Mouse (Mus musculus) frontal cortex, postnatal 36 days (tissue): ENCODE results near the gene Pus7.

Source experiments
- DNase-seq, 2 experiments: peaks; one replicate each; pipeline ENCODE4 v3.0.0; 2022; ENCODE audit warnings: low spot score in 2 of 2

Gene Pus7

DNA sequence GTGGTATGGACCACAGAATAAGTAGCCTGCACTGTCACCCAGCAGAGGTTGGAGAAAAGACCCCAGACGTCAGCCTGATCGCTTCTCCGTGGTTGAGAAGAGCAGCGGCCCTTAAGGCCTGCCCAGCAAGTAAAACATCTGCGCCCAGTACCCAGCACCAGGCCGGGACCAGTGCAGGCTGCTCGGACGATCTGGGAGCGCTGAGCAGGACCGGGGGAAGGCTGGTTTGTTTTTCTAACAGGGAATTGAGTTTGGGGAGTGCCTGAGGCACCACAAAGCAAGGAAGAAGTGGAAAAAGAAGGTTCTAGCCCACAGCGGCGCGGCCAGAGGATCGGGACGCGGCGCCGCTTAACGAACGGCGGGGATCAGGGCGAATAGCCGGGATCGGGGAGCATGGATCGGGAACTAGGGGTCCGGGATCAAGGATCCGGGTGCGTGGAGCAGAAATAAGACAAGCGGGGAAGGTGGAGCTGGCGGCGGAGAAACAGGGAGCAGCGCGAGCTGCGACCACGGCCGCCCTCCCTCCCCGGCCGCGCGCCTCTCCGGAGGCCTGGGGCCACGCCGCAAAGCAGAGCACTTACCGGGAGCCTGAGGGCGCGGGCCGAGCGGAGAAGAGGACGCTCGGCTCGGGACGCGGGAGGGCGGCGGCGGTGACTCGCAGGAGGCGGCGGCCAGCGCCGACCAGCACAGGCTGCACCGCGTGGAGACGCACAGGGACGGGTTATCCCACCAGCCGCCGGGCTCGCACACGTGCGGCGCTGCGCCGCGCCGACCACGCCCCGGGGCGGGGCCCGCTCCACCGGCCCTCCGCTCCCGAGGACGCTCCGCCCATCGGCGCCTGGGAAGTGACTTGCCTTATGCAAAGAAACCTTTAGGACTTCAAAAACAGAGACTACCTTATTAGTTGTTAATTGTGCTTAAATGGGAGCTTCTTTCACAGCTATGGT is at the start of gene Pus7:
TSS of gene Pus7 (minus strand) at position 781 of the 947 bp plus-strand sequence.
- peak; percentile 77 to 82 for DNase-seq

DNA sequence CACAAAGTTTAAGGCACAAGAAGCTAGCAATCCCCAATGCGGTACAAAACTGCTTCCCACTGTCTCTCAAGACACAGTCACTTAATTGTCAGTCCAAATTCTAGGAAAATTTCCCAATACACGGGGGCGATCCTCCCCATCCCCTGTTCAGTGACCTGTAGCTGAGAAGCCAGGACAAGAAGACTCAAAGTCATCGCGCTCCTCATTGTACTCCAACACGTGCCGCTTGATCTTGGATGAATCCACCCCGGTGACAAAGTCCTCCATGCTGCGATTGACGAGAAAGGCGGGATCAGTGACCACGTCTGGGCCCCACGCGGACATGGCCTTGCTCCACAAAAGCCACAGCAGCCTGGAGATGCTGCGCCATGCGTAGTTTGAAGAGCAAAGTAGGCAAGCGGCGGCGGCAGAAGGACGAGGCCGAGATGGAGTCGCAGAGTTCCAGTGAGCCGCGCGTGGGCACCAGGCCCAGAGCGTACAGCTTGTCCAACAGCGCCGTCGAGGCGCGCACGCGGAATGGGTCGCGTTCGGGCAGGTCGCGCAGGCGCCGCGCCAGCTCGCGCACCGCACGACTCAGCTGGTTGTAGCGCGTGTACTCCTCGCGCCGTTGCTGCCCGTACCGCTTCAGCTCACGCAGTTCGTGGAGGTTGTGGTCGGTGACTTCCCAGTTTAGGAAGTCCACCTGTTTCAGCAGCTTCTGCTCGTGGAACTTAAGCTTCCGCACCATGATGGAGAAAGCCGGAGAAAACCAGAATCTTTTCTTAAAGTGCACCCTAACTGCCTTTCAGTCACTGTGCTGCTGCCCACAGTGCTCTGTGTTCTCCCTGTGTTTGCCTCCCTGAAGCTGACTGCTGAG is 47.6 kb upstream of the Pus7 start:
- DNase-seq: peak in 1 of 2 experiments; percentile 33

DNA sequence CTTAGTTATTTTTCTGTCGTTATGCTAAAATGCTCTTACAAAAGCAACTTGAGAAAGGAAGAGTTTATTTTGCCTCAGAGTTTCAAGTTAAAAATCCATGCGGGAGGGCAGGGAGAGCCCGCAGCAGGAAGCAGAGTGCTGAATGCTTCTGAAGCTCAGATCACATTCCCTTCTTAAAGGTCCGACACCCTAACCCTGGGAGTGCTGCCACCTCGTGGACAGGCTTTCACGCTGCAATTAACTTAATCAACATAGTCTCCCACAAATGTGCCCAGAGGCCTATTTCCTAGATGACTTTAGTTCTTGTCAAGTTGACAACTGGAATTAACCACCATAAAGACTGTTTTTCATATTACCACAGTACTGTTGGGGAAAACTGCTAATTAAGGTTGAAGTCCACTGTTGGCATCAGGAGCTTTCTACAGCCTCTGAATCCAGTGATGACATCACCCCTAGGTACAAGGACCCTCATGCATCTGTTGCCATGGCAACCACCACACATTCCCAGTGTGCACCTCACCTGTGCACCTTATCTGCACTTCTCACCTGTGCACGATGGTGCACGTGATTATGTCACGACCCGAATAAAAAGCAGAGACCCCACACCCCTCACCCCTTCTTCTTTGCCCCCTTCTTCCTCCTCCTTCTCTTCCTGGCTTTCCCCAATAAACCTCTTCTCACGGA is 43.0 kb upstream of the Pus7 start:
- peak; percentile 37 to 38 for DNase-seq

DNA sequence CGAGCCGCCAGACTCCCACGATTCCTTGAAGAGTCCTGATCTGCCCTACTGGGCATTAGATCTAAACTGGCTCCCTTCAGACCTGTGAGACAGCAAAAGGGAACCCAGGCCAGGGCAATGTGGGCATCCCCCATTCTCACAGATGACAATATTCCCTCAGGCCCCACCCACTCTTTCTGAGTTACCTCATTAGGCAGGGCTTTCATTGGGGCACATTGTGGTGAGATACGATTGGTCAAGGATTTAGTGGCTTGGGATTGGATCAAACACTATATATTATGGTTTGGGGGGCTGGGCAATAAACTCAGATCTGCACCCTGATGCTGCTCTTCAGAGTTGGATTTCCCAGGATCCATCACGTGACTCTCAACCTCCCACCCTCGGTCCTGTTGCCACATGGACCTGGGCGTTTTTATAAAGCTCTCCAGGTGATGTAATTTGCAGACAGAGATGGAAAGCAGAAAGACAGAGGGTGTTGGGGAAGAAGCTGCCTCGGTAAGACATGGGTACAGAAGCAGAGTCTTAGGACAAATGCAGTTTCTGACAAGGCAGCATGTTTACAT is 40.7 kb upstream of the Pus7 start:
- DNase-seq: no peak

DNA sequence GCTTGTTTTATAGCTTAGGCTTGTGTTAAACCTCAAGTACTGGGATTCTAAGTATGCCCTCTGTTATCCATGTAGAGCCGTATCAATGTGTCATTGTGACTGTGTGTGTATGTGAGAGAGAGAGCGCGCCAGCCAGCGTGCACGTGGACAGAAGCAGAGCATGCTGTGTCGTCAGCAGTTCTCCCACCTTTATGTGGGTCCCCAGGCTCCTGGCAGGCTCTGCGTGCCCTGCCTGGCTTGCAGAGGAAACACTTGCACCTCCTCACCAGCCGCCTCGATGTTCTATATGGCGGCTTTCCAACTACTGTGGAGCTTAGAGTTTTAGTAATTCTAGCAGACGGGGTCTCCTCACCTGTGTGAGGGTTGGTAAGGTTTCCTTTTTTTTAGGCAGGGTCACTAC is 38.8 kb upstream of the Pus7 start:
- peak in 1 of 2 experiments; percentile 6 for DNase-seq

DNA sequence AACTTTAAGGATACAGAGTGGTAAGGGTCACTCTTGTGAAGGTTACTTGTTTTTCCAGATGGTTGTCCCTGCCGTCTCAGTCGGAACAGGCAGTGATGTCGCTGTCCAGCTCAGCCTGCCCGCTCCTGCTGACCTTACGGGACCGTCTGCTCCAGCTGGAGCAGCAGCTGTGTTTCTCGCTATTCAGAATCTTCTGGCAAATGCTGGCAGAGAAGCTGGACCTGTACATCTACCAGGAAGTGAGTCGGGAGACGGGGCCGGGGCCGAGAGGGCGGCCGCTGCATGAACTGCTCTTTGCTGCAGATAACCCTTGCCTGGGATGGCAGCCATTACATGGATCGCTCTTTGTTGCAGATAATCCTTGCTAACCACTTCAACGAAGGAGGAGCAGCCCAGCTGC is 33.2 kb upstream of the Pus7 start:
- DNase-seq: no peak

DNA sequence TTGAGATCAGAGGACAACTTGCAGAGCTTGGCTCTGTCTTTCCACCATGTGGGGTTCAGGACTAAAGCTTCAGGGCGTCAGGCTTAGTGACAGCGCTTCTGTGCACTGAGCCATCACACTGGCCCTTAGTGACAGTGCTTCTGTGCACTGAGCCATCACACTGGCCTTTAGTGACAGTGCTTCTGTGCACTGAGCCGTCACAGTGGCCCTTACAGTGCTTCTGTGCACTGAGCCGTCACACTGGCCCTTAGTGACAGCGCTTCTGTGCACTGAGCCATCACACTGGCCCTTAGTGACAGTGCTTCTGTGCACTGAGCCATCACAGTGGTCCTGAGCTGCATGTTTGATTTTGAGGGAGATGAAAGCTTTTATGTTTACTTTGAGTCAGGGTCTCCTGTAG is 31.3 kb upstream of the Pus7 start:
- no peak for DNase-seq

DNA sequence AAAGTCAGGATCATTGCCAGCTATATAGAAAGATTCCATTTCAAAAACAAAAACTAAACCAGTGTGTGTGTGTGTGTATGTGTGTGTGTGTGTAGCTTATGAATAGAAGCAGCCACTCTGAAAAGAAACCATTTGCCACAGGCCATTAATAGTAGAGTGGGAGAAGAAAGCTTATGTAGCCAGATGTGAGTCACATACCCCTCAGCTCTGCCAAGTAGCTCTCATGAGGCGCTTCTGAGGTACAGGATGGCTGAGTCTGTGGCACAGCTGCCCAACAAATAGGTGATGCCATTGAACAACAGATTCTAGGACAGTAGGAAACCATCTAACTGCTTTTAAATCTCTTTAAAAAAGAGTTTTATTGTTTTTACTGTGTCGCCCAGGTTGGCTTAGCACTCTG is 9.2 kb upstream of the Pus7 start:
- DNase-seq: no peak

DNA sequence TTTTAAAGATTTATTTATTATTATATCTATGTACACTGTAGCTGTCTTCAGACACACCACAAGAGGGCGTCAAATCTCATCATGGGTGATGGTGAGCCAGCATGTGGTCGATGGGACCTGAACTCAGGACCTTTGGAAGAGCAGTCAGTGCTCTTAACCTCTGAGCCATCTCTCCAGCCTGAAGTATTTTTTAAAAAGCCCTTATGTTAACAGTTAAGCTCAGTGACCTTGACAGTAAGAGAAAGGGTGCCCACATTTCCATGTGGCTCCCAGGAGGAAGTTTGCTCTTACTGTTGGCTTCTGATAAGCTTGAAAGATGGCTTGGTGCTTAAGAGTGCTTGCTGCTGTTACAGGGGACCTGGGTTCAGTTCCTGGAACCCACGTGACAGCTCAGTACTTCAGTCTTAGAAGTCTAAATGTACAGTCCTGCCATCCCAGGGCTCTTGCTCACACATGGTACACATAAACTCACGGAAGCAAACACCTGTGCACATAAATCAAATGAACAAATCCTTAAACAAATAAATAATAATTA is 5.6 kb upstream of the Pus7 start:
- DNase-seq: no peak

DNA sequence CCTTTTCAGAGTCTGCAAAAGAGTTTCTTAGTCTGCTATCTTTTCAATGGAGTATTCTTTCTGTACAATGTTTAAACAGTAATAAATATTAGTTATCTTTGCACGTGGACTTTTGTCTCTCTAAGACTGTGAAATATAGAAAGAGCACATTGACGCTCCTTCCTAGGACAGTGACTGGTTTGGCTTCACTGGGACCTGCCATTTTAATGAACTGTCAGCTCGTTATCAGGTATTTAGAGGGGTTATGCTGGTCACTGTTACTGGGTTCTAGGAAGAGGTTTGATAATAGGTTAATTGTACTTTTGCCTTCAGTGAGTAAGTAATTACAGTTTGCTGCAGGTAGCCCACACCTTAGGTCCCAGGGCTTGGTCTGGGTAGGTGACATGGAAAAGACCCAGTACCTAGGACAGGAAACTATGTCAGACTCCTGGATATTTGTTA is 4.9 kb upstream of the Pus7 start:
- no peak for DNase-seq

DNA sequence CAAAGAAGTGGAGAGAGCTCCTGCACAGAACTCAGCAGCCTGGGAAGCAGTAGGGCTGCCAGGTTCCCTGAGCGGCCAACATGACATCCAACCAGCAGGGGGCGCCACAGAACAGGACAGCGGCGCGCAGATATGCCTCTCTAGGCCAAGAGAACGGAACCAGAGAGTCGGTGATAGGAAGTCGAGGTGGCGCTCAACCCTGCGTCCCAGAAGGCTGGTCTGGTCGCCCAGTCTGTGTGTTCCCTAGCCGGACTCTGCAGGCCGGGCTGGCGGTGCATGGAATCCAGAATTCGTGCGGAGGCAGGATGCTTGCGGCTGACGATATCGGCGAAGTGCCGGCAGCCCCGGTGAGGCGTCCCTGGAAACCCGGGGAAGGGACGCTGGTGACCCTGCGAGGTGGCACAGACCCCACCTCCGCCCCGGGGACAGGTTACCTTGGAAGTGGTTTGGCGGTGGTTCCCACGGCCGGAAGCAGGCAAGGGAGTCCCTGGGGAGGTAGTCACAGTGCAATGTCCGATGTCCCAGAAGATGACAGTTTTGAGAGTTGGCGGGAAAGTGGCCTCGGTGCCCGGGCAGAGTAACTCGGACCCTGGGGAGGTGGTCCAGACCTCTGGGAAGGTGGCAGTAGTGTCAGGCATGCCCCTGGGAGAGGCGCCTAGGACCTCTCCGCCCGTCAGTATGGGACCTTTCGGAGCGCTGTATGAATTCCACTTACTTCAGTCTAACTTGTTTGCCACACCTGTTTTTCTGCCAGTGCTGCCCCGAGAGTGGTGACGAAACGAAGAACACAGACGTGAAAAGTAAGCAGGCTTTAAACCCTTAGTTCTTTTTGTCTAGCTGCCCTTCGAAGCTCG is 4.3 kb upstream of the Pus7 start, which contains the start of gene Rint1:
TSS of gene Rint1 (plus strand) at position 176 of the 854 bp plus-strand sequence.
- DNase-seq: peak; percentile 95 to 96

DNA sequence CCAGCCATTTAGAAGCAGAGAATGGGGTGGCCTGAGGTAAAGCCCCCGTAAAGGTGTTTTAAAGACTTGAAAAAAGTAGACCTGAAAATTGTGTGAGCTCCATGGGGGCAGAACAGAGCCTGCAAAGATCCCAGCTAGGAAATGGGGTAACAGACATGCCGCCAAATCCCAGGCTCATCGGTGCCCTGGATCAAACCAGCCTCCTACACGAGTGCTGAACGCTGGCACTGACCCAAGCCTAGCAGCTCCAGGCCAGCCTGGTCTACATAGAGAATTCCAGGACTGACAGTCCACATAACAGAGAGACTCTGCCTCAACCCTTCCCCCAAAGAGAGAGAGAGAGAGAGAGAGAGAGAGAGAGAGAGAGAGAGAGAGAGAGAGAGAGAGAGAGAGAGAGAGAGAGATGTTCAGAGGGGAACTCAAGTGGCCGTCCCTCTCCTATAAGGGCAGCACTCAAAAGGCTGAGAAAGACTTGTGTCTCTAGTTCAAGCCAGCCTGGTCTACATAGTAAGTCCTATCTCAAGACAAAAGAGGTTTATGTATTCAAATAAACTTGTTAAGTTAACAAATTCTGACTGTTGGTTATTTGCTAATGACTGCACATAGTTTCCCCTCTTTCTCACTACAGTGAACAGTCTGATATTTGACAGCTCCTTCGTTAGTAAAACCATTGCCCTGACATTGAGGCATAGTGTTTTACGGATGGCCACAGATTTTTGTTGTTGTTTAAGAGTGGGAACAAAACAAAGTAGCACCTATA is 1.3 kb downstream of the Pus7 start:
- DNase-seq: no peak

DNA sequence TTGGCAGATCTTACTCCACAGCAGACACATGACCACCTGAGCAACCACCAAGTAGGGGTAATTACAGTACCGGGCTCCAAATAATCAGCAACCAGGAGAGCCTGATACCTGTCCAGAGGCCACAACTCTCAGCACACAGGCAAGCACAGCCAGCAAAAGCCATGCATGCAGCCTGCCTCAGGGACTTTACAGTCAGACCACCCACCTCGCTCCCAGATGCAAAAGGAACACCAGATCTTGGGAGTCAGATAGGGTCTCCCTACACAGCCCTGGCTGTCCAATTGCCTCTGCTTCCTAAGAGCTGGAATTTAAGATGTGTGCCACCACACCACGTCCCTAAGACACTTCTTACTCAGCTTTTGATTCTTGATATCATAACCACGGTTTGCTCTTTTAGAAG is 2.3 kb downstream of the Pus7 start:
- no peak for DNase-seq

DNA sequence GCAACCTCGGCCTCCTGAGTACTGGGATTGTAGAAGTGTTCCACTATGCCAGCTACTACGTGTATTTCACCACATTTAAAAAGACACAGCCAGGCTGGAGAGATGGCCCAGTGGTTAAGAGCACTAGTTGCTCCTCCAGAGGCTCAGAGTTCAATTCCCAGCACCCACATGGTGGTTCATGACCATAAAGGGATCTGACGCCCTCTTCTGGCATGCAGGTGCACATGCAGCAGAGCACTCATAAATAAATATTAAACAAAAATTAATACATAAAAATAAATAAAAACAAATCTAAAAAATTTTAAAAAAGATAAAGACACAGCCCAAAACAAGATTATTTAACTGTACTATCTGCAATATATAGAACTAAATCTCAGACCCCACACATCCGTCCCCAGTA is 3.0 kb downstream of the Pus7 start:
- no peak for DNase-seq

DNA sequence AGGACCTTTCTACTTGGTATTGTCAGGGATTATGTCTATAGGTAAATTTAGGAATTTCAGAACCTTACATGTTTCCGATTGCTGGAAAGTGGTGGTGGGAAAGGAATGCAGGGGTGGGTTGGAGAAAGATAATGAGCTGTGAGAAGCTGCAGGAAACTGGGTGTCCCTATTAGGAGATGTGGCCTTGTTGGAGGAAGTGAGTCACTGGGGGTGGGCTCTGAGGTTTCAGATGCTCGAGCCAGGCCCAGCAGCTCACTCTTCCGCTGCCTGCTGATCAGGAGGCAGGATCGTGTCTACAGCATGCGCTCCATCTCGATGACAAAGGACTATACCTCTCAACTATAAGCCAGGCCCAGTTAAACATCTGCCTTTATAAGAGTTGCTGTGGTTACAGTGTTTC is 9.3 kb downstream of the Pus7 start:
- no peak for DNase-seq

DNA sequence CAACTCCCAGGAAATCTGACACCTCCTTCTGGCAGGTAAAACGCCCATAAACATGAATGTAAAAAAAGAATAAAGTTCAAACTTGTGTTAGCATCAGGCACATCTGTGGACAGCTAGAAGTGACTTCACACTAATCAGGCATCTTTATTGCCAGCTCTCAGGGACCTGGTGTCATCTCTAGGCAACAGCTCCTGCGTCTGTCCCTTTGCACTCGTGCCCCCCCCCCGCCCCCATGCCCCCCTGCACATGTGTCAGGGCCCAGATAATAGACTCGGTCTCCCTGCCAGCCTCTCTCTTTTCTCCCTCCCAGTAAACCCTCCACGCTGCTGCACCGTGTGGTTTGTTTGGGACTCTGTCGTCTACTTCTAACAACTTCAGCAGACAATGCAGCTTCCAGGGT is 12.4 kb downstream of the Pus7 start:
- DNase-seq: no peak

DNA sequence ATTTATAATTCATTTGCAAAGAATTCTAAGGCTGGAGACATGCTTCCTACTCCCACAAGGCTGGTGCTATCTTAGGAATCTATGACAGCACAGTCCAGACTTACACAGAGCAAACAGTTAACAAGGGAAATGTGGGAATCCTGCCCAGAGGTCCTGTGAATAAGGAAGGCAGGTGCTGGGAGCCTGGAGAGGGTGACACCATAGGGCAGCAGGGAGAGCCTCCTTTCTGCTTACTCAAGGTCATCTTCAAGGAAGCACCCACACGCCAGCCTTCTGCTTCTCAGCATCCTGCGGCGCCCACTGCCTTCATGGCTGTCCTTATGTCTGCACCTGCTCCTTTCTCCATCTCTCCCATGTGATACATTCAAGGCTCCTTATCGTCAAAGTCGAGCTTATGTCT is 19.0 kb downstream of the Pus7 start:
- peak; percentile 57 to 70 for DNase-seq

DNA sequence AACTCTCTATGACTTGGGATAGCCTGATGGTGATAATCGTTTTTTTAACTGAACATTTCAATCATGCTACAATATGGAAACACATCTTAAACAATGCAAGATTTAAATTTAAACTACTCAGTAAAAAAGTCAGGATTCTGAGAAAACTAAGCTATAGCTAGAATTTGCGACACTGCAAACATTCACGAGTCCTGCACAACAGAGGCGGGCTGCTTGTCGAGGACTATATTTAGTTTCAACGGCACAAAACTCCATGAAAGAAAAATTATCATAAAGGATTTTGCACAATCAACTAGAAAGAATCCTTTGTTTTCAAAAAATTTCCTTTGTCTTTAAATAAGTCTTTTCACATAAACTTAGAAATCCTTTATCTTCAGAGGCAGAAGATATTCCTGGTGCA is 21.0 kb downstream of the Pus7 start:
- DNase-seq: no peak

DNA sequence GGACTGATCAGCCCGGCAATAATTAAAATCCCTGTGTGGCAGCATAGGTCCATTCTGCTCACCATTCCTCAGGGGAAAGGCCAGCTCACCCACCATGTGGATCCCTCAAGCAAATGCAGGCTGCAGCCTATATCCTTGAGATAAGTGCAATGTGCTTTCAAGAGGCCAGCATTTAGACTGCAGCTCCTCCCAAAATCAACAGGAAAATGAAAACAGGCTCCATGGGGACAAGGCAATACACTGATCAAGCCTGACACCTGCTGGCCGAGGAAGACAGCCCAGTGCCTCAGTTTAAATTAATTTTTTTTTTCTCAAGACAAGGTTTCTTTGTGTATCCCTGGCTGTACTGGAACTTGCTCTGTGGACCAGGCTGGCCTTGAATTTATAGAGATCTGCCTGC is 24.9 kb downstream of the Pus7 start:
- DNase-seq: no peak

DNA sequence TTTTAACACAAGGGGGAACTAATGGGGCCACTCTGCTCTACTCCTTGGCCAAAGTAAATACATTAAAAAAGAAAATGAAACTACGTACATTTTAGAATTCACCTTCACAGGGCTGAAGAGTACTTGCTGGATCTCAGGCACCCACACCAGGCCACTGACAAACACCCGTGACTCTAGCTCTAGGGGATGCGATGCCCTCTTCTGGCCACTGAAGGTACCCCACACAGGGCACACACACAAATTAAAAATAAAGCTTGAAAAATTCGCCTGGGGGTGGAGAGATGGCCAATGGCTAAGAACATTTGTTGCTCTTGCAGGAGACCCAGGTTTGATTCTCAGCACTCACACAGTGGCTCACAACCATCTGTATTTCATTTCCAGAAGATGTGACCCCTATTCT is 27.1 kb downstream of the Pus7 start:
- no peak for DNase-seq
